Mouse (Mus musculus) stomach, postnatal 0 days (tissue): ENCODE results near the gene Grin2c.

Experiments used
- CTCF ChIP-seq: IDR thresholded peaks from 2 replicates; pipeline ENCODE4 v1.5.1; 2016; ENCODE audit warnings: antibody characterized with exemption, low read depth, mild to moderate bottlenecking, moderate library complexity
- EP300 ChIP-seq: optimal IDR thresholded peaks from 2 replicates; pipeline ENCODE3; 2016; ENCODE audit warnings: antibody characterized with exemption

DNA sequence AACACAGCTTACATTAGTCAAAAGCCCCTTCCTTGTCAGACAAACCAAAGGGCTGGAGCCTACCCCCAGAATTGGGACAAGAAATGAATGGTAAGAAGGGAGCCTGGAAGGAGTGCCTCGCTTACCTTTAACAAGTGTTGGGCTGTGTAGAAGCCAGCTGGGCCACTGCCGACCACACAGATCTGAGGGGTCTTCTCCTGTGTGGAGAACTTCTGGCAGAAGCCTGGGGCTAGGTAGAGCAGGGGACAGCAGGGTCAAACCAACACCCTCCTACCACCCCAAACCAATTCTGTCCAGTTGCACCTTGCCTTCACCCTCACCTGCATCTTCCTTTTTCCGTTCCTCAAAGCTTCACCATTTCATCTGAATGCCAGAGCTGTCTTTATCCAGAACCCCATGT lies 8.9 kb upstream of the Grin2c start:
- TF ChIP-seq CTCF (no peak), EP300 (no peak)
